Mouse (Mus musculus) spleen, adult 12 weeks (tissue): ENCODE results near the gene Akt1s1.
A peak's percentile ranks its signal among the peaks of the same experiment; 100 is the strongest.

Experiments
- DNase-seq: peaks from one replicate; pipeline ENCODE4 v3.0.0; 2022; ENCODE audit warnings: low spot score

Akt1s1 gene

GRCm38 (mm10) chr7:44826771-44827170, 22.0 kb upstream of the Akt1s1 start:
- DNase-seq = no peak

DNA sequence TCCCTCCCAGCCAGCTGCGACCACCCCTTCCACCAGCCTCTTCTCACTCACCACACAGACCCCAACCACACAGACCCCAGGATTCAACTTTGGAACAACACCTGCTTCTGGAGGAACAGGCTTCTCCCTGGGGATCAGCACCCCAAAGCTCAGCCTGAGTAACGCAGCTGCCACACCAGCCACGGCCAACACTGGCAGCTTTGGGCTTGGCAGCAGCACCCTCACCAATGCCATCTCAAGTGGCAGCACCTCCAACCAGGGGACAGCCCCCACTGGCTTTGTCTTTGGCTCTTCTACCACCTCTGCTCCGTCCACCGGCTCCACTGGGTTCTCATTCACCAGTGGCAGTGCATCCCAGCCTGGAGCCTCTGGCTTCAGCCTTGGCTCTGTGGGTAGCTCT, 20.1 kb upstream of the Akt1s1 start:
- DNase-seq = no peak

DNA sequence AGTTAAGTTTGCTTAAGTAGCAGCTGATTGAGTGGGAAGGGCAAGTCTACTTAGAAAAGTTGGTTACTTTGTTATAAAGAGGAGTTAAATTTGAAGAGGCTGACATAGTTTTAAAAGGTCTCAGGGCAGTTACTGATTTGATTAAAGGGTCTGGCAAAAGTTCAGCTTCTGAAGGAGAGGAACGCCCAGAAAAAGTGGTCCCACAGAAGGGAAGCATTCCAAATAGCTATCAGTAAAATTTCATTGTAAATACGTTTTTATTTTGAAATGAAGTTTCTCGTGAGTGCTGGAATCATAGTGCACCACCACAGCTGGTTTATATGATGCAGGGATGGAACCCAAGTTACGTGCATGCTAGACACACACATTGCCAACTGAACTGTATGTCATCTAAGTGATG, 16.0 kb upstream of the Akt1s1 start:
- DNase-seq = no peak

GRCm38 (mm10) chr7:44835373-44836015, 13.3 kb upstream of the Akt1s1 start:
- DNase-seq = no peak

- DNase-seq = no peak
Observed at GRCm38 (mm10) chr7:44836016-44836404, 12.8 kb upstream of the Akt1s1 start.

- DNase-seq = no peak
Observed at GRCm38 (mm10) chr7:44836423-44837053, 12.3 kb upstream of the Akt1s1 start.

GRCm38 (mm10) chr7:44838073-44838472, 10.7 kb upstream of the Akt1s1 start:
- no peak for DNase-seq

- DNase-seq = no peak
Observed at GRCm38 (mm10) chr7:44839171-44839490, 9.7 kb upstream of the Akt1s1 start.

DNA sequence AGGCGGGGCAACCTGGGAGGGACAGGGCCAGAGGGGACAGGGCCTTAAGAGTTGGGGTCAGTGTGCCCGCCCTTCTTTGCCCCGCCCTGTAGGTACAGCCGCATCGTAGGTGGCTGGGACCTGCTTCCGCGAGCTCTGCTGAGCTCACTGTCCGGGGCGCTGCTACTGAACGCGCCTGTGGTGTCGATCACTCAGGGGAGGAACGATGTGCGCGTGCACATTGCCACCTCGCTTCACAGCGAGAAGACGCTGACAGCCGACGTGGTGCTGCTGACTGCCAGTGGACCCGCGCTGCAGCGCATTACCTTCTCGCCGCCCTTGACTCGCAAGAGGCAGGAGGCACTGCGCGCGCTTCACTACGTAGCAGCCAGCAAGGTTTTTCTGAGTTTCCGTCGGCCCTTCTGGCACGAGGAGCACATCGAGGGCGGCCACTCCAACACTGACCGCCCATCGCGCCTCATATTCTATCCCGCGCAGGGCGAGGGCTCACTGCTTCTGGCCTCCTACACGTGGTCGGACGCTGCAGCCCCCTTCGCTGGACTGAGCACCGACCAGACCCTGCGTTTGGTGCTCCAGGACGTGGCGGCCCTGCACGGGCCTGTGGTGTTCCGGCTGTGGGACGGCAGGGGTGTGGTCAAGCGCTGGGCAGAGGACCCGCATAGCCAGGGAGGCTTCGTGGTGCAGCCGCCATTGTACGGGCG, 9.2 kb upstream of the Akt1s1 start:
- no peak for DNase-seq

GRCm38 (mm10) chr7:44840426-44840825, 8.4 kb upstream of the Akt1s1 start:
- no peak for DNase-seq

DNA sequence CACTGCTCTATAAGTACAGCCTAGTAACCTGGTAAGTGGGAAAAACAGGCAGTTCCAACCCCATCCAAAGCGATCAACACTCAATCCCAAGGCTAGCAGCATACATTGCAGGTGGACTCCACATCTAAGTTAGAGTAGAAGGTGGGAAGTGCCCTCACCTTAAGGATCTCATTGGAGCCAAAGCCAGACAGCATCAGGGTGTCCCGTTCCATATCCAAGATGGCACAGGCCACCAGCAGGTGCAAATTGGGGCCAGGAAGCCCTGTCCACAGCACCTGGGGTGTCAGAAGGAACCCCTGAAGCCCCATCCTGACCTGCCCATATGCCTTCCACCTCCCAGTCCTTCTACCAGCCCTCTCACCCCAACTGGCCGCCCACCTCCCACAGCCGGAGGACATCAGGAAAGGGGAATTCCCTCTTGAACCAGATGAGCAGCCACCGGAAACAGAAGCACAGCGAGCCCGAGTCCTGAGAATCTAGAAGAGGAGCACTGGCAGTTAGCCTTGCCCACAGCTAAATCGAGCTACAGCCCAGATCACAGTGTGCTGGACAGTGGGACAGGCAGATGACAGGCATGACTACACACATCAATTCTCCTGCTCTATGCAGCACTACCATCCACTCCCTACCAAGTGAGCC, 6.8 kb upstream of the Akt1s1 start:
- DNase-seq = no peak

DNA sequence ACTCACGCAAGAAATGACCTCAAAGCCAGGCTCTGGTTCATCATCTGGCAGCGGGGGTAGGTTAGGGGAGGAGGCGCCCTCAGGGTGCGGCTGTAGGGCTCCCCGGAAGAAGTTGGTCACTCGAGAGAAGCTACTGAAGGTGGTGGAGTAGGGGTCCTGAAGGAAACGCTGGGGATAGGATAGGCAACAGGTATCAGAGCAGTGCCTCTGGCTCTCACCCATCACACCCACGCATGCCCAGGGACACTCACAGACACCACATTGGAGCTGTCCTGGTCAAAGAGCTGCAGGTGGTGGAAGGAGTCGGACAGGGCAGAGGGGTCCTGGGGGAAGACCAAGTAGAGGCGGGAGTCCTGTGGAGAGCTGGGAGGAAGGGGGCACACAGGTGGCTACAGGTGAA, 3.8 kb upstream of the Akt1s1 start:
- no peak for DNase-seq

DNA sequence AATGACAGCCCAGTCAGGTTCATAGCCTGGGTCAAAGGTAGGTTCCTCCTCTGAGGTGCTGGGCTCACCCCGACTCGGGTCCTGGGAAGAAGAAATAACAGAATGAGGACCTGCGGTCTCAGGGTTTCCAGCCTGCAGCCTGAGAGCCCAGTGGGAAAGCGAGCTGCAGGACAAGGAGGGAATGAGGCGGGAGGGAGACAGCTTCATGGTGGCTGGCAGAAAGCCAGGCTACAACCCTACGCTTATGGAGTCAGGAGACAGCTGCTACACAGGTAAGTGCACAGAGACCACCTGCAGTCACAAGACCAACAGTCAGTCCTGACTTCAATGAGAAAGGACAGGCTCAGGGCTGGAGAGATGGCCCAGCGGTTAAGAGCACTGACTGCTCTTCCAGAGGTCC, 2.0 kb upstream of the Akt1s1 start:
- DNase-seq = no peak

DNA sequence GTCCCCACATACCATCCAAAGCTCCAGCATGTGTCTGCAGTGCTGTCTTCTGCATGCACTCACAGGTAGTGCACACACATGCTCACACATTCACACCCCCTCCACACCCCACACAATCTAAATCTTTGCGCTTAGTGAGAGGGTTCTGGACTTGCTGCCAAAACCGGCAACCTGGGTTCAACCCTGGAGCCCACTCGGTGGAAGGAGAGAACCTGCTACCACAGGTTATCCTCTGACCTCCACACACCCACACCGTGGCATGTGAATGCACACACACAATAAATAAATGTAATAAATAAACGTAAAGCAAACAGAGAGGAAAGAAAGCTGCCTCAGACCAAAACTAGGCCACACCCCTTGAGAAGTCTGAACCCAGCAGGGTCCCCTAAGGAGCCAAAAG, 1.0 kb upstream of the Akt1s1 start:
- no peak for DNase-seq

DNA sequence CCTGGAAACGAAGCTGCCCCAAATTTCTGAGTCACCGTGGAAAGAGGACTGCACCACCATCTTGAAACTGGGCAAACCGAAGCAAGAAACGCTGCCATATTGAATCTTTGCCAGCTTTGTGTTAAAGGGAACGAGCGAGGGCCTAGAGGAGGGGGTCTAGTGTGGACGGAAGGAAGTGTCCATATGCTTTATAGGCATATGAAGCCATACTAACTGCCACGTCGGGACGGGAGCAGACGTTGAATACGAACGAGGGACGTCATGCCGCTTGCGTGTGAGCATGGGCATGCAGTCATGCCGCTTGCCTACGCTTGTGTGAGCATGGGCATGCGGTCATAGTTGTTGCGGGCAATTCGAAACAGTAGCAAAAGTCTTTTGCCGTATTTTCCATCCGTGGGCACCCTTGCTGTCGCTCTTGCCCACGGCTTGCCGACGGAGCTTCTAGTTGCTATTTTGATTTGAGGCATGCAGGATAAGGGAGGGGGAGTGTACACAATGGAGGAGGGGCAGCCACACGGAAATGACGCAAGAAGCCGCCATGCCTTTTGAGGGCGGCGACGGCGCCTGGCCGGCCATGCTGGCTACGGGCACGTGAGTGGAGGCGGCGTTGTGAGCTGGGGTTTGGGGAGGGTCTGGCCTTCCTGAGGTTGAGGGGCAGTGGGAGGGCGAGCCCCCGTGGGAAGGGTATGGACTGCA, 773 bp downstream of the Akt1s1 start:
- DNase-seq = peak; percentile 83

GRCm38 (mm10) chr7:44850146-44850545, 1.4 kb downstream of the Akt1s1 start:
- DNase-seq = no peak

- DNase-seq = no peak
Observed at GRCm38 (mm10) chr7:44850789-44851624, 2.2 kb downstream of the Akt1s1 start.

DNA sequence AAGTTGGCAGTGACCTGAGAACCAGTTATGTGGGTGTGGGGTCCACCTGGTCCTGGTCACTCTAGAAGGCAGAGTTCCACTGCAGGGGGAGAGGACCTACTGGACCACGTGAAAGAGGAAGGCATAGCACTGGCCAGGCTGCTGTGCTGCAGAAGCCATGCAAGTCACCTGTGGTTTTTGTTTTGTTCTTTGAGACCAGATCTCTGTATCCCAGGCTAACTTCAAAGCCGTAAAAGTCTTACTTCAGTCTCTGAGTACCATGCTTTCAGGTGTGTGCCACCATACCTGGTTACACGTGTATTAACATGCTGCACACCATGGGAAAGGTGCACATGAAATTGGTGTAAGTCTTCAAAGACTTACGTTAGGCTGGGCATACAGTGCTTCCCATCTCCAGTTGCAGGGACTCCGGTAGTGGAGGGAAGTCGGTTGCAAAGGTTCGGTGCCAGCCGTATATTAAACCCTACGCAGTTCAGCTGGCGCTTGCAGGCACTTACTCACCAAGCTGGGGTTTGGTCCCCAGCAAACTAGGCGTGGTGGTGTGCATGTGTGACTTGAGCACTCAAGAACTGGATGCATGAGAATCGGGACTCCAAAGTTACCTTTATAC, 2.9 kb downstream of the Akt1s1 start:
- no peak for DNase-seq

DNA sequence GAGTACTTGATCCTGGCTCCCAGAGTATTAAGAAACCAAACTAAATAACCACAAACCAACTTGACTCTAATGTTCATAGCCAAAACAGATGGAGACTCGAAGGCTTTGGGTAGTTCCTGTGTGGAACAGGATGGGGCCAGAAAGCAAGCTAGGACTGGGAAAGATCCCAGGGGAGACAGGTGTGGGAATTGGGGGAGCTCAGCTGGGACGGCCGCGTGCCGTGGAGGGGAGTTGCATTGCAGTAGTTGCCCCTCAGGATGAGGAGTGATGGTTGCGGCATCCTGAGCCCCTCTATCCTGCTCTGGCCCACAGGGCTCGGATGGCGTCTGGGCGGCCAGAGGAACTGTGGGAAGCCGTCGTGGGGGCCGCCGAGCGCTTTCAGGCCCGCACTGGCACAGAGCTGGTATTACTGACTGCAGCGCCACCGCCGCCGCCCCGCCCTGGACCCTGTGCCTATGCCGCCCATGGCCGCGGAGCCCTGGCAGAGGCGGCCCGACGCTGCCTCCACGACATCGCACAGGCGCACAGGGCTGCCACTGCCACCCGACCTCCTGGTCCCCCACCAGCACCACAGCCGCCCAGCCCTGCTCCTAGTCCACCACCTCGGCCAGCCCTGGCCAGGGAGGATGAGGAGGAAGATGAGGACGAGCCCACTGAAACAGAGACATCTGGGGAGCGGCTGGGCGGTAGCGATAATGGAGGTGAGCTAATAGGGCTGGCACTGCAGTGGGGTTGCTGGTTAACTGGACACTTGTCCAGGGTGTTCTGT, 3.7 kb downstream of the Akt1s1 start:
- DNase-seq = no peak

DNA sequence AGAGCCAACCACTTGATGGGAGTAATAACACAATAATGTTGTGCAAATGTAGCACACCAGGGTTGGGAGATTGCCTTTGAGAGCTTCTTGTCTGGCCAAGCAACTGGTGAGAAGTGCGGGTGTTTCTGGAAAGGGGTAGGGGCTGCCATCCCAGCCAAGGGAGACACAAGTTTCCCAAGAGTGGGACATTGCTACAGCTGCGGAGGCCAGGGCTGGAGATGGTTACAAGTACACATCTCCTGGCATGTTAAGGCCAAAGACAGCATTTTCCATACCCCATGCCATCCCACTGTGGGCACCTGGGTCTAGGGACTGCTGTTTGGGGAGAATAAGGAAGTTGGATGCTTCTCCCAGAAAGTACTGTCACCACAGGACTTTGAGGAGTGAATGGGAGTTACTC, 4.3 kb downstream of the Akt1s1 start:
- DNase-seq = no peak
